Mouse (Mus musculus) urinary bladder, postnatal 36 days (tissue): ENCODE data around the gene Vipas39.
"Not testable (repeated sequence)": the region's sequence is repeated elsewhere in the genome, so short reads cannot be mapped to it uniquely, and the experiment has no call there.

Source experiments
- DNase-seq, 2 experiments: peaks; one replicate each; pipeline ENCODE4 v3.0.0; 2022; ENCODE audit warnings: low spot score in 2 of 2, mixed read lengths in 1 of 2

Vipas39 gene

GRCm38 (mm10) chr12:87266827-87267603, 959 bp upstream of the Vipas39 start:
- DNase-seq = peak; percentile 9

GRCm38 (mm10) chr12:87265444-87265843, 612 bp downstream of the Vipas39 start:
- DNase-seq = no peak

GRCm38 (mm10) chr12:87260562-87260961, 5.5 kb downstream of the Vipas39 start:
- DNase-seq = no peak

GRCm38 (mm10) chr12:87256629-87257028, 9.4 kb downstream of the Vipas39 start:
- DNase-seq = no peak

- no peak for DNase-seq
Measured at GRCm38 (mm10) chr12:87253878-87254277, 12.2 kb downstream of the Vipas39 start.

- DNase-seq = no peak
Measured at GRCm38 (mm10) chr12:87250161-87250560, 15.9 kb downstream of the Vipas39 start.

GRCm38 (mm10) chr12:87238632-87239031, 27.4 kb downstream of the Vipas39 start, which contains the start of gene Noxred1:
Noxred1 (minus strand) TSS chr12:87238732.
- DNase-seq = no peak

GRCm38 (mm10) chr12:87236882-87237483, 29.1 kb downstream of the Vipas39 start:
- no peak for DNase-seq

GRCm38 (mm10) chr12:87230379-87230895, 35.6 kb downstream of the Vipas39 start:
- no peak for DNase-seq

GRCm38 (mm10) chr12:87229633-87230032, 36.4 kb downstream of the Vipas39 start:
- no peak for DNase-seq

- no peak for DNase-seq
Measured at GRCm38 (mm10) chr12:87226801-87227200, 39.3 kb downstream of the Vipas39 start.

- DNase-seq = no peak
Measured at GRCm38 (mm10) chr12:87224950-87225349, 41.1 kb downstream of the Vipas39 start.

- no peak for DNase-seq
Measured at GRCm38 (mm10) chr12:87219362-87219761, 46.7 kb downstream of the Vipas39 start.

GRCm38 (mm10) chr12:87217596-87217995, 48.5 kb downstream of the Vipas39 start:
- DNase-seq = no peak

- no peak for DNase-seq
Measured at GRCm38 (mm10) chr12:87216053-87216452, 50.0 kb downstream of the Vipas39 start.

- DNase-seq = no peak
Measured at GRCm38 (mm10) chr12:87212844-87213606, 53.0 kb downstream of the Vipas39 start.

- DNase-seq = not testable (repeated sequence)
Measured at GRCm38 (mm10) chr12:87205789-87206188, 60.3 kb downstream of the Vipas39 start.

- DNase-seq = no peak
Measured at GRCm38 (mm10) chr12:87201694-87202093, 64.4 kb downstream of the Vipas39 start.

- DNase-seq = peak; percentile 58 to 68
Measured at GRCm38 (mm10) chr12:87199973-87200586, 66.0 kb downstream of the Vipas39 start, which contains the start of gene Tmed8. Tmed8 (minus strand) TSS chr12:87200454.

- peak; percentile 7 to 16 for DNase-seq
Measured at GRCm38 (mm10) chr12:87199206-87199972, 66.7 kb downstream of the Vipas39 start, which contains the start of gene Samd15. Samd15 (plus strand) TSS chr12:87199723.

- no peak for DNase-seq
Measured at GRCm38 (mm10) chr12:87198792-87199191, 67.3 kb downstream of the Vipas39 start.
